Mouse (Mus musculus): ENCODE results near the gene Map4k5. TPM values are rescaled to one million over a fixed set of nuclear protein-coding genes. Genes with fewer than 3 reads are reported as not detected.

Gene Map4k5
- 10 to 100 TPM; 40.4 to 43.6 TPM for total RNA-seq (2021)
- long read RNA-seq, experiment 1, partial matches to known transcripts, result 5 of 45 reads
- long read RNA-seq, experiment 1, other reads (novel, unspliced or antisense), result 40 of 45 reads
- long read RNA-seq, experiment 2, partial matches to known transcripts, result 4 of 34 reads
- long read RNA-seq, experiment 2, other reads (novel, unspliced or antisense), result 30 of 34 reads

- DNase-seq (ENCODE audit: low spot score in 2 of 2), result peak; percentile 88 to 91
- intact Hi-C loops (cut with DNase I), result loop anchor here (5.0 kb wide), 3 partner anchors 55 to 160 kb away; no protein-coding TSS in a partner anchor
These were observed at the start of gene Map4k5, which contains the start of gene Atl1 for GRCm38 (mm10) chr12:69892371-69893251. Gene Map4k5 (minus strand): TSS chr12:69893200. Gene Atl1 (plus strand): TSS chr12:69892614.

GRCm38 (mm10) chr12:69941655-69942329, 48.8 kb upstream of the Map4k5 start:
- DNase-seq (ENCODE audit: low spot score in 2 of 2), result no peak
- intact Hi-C loops (cut with DNase I), result no loop called here

GRCm38 (mm10) chr12:69939291-69939690, 46.3 kb upstream of the Map4k5 start:
- peak in 1 of 2 experiments; percentile 25 for DNase-seq (ENCODE audit: low spot score in 2 of 2)
- intact Hi-C loops (cut with DNase I), result no loop called here

- intact Hi-C loops (cut with DNase I), result no loop called here
- DNase-seq (ENCODE audit: low spot score in 2 of 2), result no peak
These were observed 44.7 kb upstream of the Map4k5 start for GRCm38 (mm10) chr12:69937731-69938130.

- intact Hi-C loops (cut with DNase I), result no loop called here
- DNase-seq (ENCODE audit: low spot score in 2 of 2), result no peak
These were observed 33.7 kb upstream of the Map4k5 start for GRCm38 (mm10) chr12:69926716-69927115.

GRCm38 (mm10) chr12:69924012-69924411, 31.0 kb upstream of the Map4k5 start:
- intact Hi-C loops (cut with DNase I), result no loop called here
- peak in 1 of 2 experiments; percentile 28 for DNase-seq (ENCODE audit: low spot score in 2 of 2)

GRCm38 (mm10) chr12:69923603-69924002, 30.6 kb upstream of the Map4k5 start:
- no peak for DNase-seq (ENCODE audit: low spot score in 2 of 2)
- intact Hi-C loops (cut with DNase I), result no loop called here

- no peak for DNase-seq (ENCODE audit: low spot score in 2 of 2)
- intact Hi-C loops (cut with DNase I), result no loop called here
These were observed 30.1 kb upstream of the Map4k5 start for GRCm38 (mm10) chr12:69923128-69923527.

GRCm38 (mm10) chr12:69922099-69922498, 29.1 kb upstream of the Map4k5 start:
- DNase-seq (ENCODE audit: low spot score in 2 of 2), result no peak
- intact Hi-C loops (cut with DNase I), result no loop called here

- intact Hi-C loops (cut with DNase I), result no loop called here
- DNase-seq (ENCODE audit: low spot score in 2 of 2), result no peak
These were observed 24.9 kb upstream of the Map4k5 start for GRCm38 (mm10) chr12:69917870-69918269.

GRCm38 (mm10) chr12:69912737-69913136, 19.7 kb upstream of the Map4k5 start:
- intact Hi-C loops (cut with DNase I), result no loop called here
- DNase-seq (ENCODE audit: low spot score in 2 of 2), result no peak

GRCm38 (mm10) chr12:69911906-69912305, 18.9 kb upstream of the Map4k5 start:
- DNase-seq (ENCODE audit: low spot score in 2 of 2), result no peak
- intact Hi-C loops (cut with DNase I), result no loop called here

GRCm38 (mm10) chr12:69908511-69908900, 15.5 kb upstream of the Map4k5 start:
- intact Hi-C loops (cut with DNase I), result no loop called here
- DNase-seq (ENCODE audit: low spot score in 2 of 2), result peak; percentile 89 to 92

- intact Hi-C loops (cut with DNase I), result no loop called here
- DNase-seq (ENCODE audit: low spot score in 2 of 2), result peak; percentile 77 to 84
These were observed 14.9 kb upstream of the Map4k5 start for GRCm38 (mm10) chr12:69907667-69908510.

GRCm38 (mm10) chr12:69904991-69905390, 12.0 kb upstream of the Map4k5 start:
- DNase-seq (ENCODE audit: low spot score in 2 of 2), result no peak
- intact Hi-C loops (cut with DNase I), result no loop called here

- no peak for DNase-seq (ENCODE audit: low spot score in 2 of 2)
- intact Hi-C loops (cut with DNase I), result no loop called here
These were observed 5.1 kb upstream of the Map4k5 start for GRCm38 (mm10) chr12:69898119-69898518.

GRCm38 (mm10) chr12:69895046-69895445, 2.0 kb upstream of the Map4k5 start:
- no peak for DNase-seq (ENCODE audit: low spot score in 2 of 2)
- intact Hi-C loops (cut with DNase I), result no loop called here

- DNase-seq (ENCODE audit: low spot score in 2 of 2), result no peak
- intact Hi-C loops (cut with DNase I), result loop anchor here (5.0 kb wide), 3 partner anchors 57 to 162 kb away; no protein-coding TSS in a partner anchor
These were observed 927 bp upstream of the Map4k5 start for GRCm38 (mm10) chr12:69893927-69894326.

GRCm38 (mm10) chr12:69891721-69892120, 1.3 kb downstream of the Map4k5 start:
- no peak for DNase-seq (ENCODE audit: low spot score in 2 of 2)
- intact Hi-C loops (cut with DNase I), result loop anchor here (5.0 kb wide), 3 partner anchors 54 to 159 kb away; no protein-coding TSS in a partner anchor
